Mouse (Mus musculus): ENCODE data around the gene Il19. TPM values are rescaled to one million over a fixed set of nuclear protein-coding genes. Genes with fewer than 3 reads are reported as not detected.

The Il19 gene
- polyA plus RNA-seq (2015; fragmentation: Nextera tagmentation; extraction: Ambion mirVana) = not detected in 2 replicates

GRCm38 (mm10) chr1:130940065-130940687 lies at the start of gene Il19:
TSS of gene Il19 (minus strand) at chr1:130940115.
- Histone ChIP-seq H3K27me3 (ENCODE audit: control insufficient read depth, insufficient read depth, low read depth, low read length) (no peaks in the 10 kb centered on the region), H3K36me3 (ENCODE audit: control insufficient read depth, insufficient read depth, low read length) (no peaks in the 10 kb centered on the region), H3K4me3 (ENCODE audit: low read depth, low read length) (no peak within 1 kb of the TSS), H3K9me3 (replicated peaks; ENCODE audit: control insufficient read depth, low read length, poor library complexity, severe bottlenecking) (no peaks in the 10 kb centered on the region), H3K27ac (ENCODE audit: low read length) (no peak within 1 kb of the TSS), H3K4me1 (ENCODE audit: control insufficient read depth, insufficient read depth, low read length) (no peaks in the 10 kb centered on the region), H3K9ac (ENCODE audit: low read depth, low read length) (no peak within 1 kb of the TSS), H3K4me2 (ENCODE audit: low read length) (no peak within 1 kb of the TSS)
- no peak for ATAC-seq
- WGBS = 84% methylated on average over 4 of the region's 4 CpGs

- H3K27me3 ChIP-seq (ENCODE audit: control insufficient read depth, insufficient read depth, low read depth, low read length) = no peaks in the 10 kb centered on the region
- WGBS = 93% methylated on average over 3 of the region's 3 CpGs
- H3K4me3 ChIP-seq (ENCODE audit: low read depth, low read length) = no peak overlapping the region
- H3K27ac ChIP-seq (ENCODE audit: low read length) = no peak overlapping the region
- H3K36me3 ChIP-seq (ENCODE audit: control insufficient read depth, insufficient read depth, low read length) = no peaks in the 10 kb centered on the region
- no peak overlapping the region for H3K9ac ChIP-seq (ENCODE audit: low read depth, low read length)
- H3K4me2 ChIP-seq (ENCODE audit: low read length) = no peak overlapping the region
- no peaks in the 10 kb centered on the region for H3K9me3 ChIP-seq (replicated peaks; ENCODE audit: control insufficient read depth, low read length, poor library complexity, severe bottlenecking)
- no peaks in the 10 kb centered on the region for H3K4me1 ChIP-seq (ENCODE audit: control insufficient read depth, insufficient read depth, low read length)
- no peak for ATAC-seq
Measured at GRCm38 (mm10) chr1:130989331-130989730, 49.4 kb upstream of the Il19 start.

- Histone ChIP-seq H3K36me3 (ENCODE audit: control insufficient read depth, insufficient read depth, low read length) (no peaks in the 10 kb centered on the region), H3K4me3 (ENCODE audit: low read depth, low read length) (no peak overlapping the region), H3K4me2 (ENCODE audit: low read length) (no peak overlapping the region), H3K27ac (ENCODE audit: low read length) (no peak overlapping the region), H3K4me1 (ENCODE audit: control insufficient read depth, insufficient read depth, low read length) (no peaks in the 10 kb centered on the region), H3K27me3 (ENCODE audit: control insufficient read depth, insufficient read depth, low read depth, low read length) (no peaks in the 10 kb centered on the region), H3K9ac (ENCODE audit: low read depth, low read length) (no peak overlapping the region), H3K9me3 (replicated peaks; ENCODE audit: control insufficient read depth, low read length, poor library complexity, severe bottlenecking) (no peaks in the 10 kb centered on the region)
- no peak for ATAC-seq
Measured at GRCm38 (mm10) chr1:130987418-130987817, 47.5 kb upstream of the Il19 start.

- WGBS = 88% methylated on average over 5 of the region's 5 CpGs
- no peak for ATAC-seq
- H3K27ac ChIP-seq (ENCODE audit: low read length) = no peak overlapping the region
- H3K27me3 ChIP-seq (ENCODE audit: control insufficient read depth, insufficient read depth, low read depth, low read length) = no peaks in the 10 kb centered on the region
- H3K4me2 ChIP-seq (ENCODE audit: low read length) = no peak overlapping the region
- no peak overlapping the region for H3K9ac ChIP-seq (ENCODE audit: low read depth, low read length)
- H3K4me3 ChIP-seq (ENCODE audit: low read depth, low read length) = no peak overlapping the region
- H3K36me3 ChIP-seq (ENCODE audit: control insufficient read depth, insufficient read depth, low read length) = no peaks in the 10 kb centered on the region
- H3K9me3 ChIP-seq (replicated peaks; ENCODE audit: control insufficient read depth, low read length, poor library complexity, severe bottlenecking) = no peaks in the 10 kb centered on the region
- no peaks in the 10 kb centered on the region for H3K4me1 ChIP-seq (ENCODE audit: control insufficient read depth, insufficient read depth, low read length)
Measured at GRCm38 (mm10) chr1:130987001-130987400, 47.1 kb upstream of the Il19 start.

GRCm38 (mm10) chr1:130984441-130984840 lies 44.5 kb upstream of the Il19 start:
- no peaks in the 10 kb centered on the region for H3K36me3 ChIP-seq (ENCODE audit: control insufficient read depth, insufficient read depth, low read length)
- H3K9me3 ChIP-seq (replicated peaks; ENCODE audit: control insufficient read depth, low read length, poor library complexity, severe bottlenecking) = no peaks in the 10 kb centered on the region
- ATAC-seq = no peak
- no peak overlapping the region for H3K27ac ChIP-seq (ENCODE audit: low read length)
- H3K4me3 ChIP-seq (ENCODE audit: low read depth, low read length) = no peak overlapping the region
- H3K27me3 ChIP-seq (ENCODE audit: control insufficient read depth, insufficient read depth, low read depth, low read length) = no peaks in the 10 kb centered on the region
- 60% methylated on average over 7 of the region's 7 CpGs for WGBS
- no peaks in the 10 kb centered on the region for H3K4me1 ChIP-seq (ENCODE audit: control insufficient read depth, insufficient read depth, low read length)
- H3K9ac ChIP-seq (ENCODE audit: low read depth, low read length) = no peak overlapping the region
- H3K4me2 ChIP-seq (ENCODE audit: low read length) = no peak overlapping the region

GRCm38 (mm10) chr1:130979455-130979854 lies 39.5 kb upstream of the Il19 start:
- no peak overlapping the region for H3K4me2 ChIP-seq (ENCODE audit: low read length)

GRCm38 (mm10) chr1:130963891-130964290 lies 24.0 kb upstream of the Il19 start:
- H3K4me1 ChIP-seq (ENCODE audit: control insufficient read depth, insufficient read depth, low read length) = no peaks in the 10 kb centered on the region
- H3K4me3 ChIP-seq (ENCODE audit: low read depth, low read length) = no peak overlapping the region
- no peak for ATAC-seq
- no peaks in the 10 kb centered on the region; the same call in 1 of the 2 replicates for H3K9me3 ChIP-seq (replicated peaks; ENCODE audit: control insufficient read depth, low read length, poor library complexity, severe bottlenecking)
- H3K9ac ChIP-seq (ENCODE audit: low read depth, low read length) = no peak overlapping the region
- 87% methylated on average over 6 of the region's 6 CpGs for WGBS
- no peaks in the 10 kb centered on the region for H3K36me3 ChIP-seq (ENCODE audit: control insufficient read depth, insufficient read depth, low read length)
- no peak overlapping the region for H3K4me2 ChIP-seq (ENCODE audit: low read length)
- H3K27me3 ChIP-seq (ENCODE audit: control insufficient read depth, insufficient read depth, low read depth, low read length) = no peaks in the 10 kb centered on the region
- H3K27ac ChIP-seq (ENCODE audit: low read length) = no peak overlapping the region

More at GRCm38 (mm10) chr1:130979455-130979854, 39.5 kb upstream of the Il19 start:
- Histone ChIP-seq H3K9me3 (replicated peaks; ENCODE audit: control insufficient read depth, low read length, poor library complexity, severe bottlenecking) (no peaks in the 10 kb centered on the region), H3K36me3 (ENCODE audit: control insufficient read depth, insufficient read depth, low read length) (no peaks in the 10 kb centered on the region), H3K4me1 (ENCODE audit: control insufficient read depth, insufficient read depth, low read length) (no peaks in the 10 kb centered on the region), H3K9ac (ENCODE audit: low read depth, low read length) (no peak overlapping the region), H3K27ac (ENCODE audit: low read length) (no peak overlapping the region), H3K4me3 (ENCODE audit: low read depth, low read length) (no peak overlapping the region), H3K27me3 (ENCODE audit: control insufficient read depth, insufficient read depth, low read depth, low read length) (no peaks in the 10 kb centered on the region)
- 70% methylated on average over 1 of the region's 1 CpGs for WGBS
- no peak for ATAC-seq

- Histone ChIP-seq H3K36me3 (ENCODE audit: control insufficient read depth, insufficient read depth, low read length) (no peaks in the 10 kb centered on the region), H3K27me3 (ENCODE audit: control insufficient read depth, insufficient read depth, low read depth, low read length) (no peaks in the 10 kb centered on the region), H3K9ac (ENCODE audit: low read depth, low read length) (no peak overlapping the region), H3K27ac (ENCODE audit: low read length) (no peak overlapping the region), H3K4me2 (ENCODE audit: low read length) (no peak overlapping the region), H3K4me1 (ENCODE audit: control insufficient read depth, insufficient read depth, low read length) (no peaks in the 10 kb centered on the region), H3K9me3 (replicated peaks; ENCODE audit: control insufficient read depth, low read length, poor library complexity, severe bottlenecking) (no peaks in the 10 kb centered on the region), H3K4me3 (ENCODE audit: low read depth, low read length) (no peak overlapping the region)
- ATAC-seq = no peak
- 75% methylated on average over 6 of the region's 6 CpGs for WGBS
Measured at GRCm38 (mm10) chr1:130946920-130947319, 7.0 kb upstream of the Il19 start.

GRCm38 (mm10) chr1:130941801-130942200 lies 1.9 kb upstream of the Il19 start:
- Histone ChIP-seq H3K4me2 (ENCODE audit: low read length) (no peak overlapping the region), H3K27ac (ENCODE audit: low read length) (no peak overlapping the region), H3K27me3 (ENCODE audit: control insufficient read depth, insufficient read depth, low read depth, low read length) (no peaks in the 10 kb centered on the region), H3K9ac (ENCODE audit: low read depth, low read length) (no peak overlapping the region), H3K4me1 (ENCODE audit: control insufficient read depth, insufficient read depth, low read length) (no peaks in the 10 kb centered on the region), H3K9me3 (replicated peaks; ENCODE audit: control insufficient read depth, low read length, poor library complexity, severe bottlenecking) (no peaks in the 10 kb centered on the region), H3K4me3 (ENCODE audit: low read depth, low read length) (no peak overlapping the region), H3K36me3 (ENCODE audit: control insufficient read depth, insufficient read depth, low read length) (no peaks in the 10 kb centered on the region)
- no peak for ATAC-seq
- 55% methylated on average over 3 of the region's 3 CpGs for WGBS
